Mouse (Mus musculus): ENCODE results near the gene H2al2a.
"Not testable (repeated sequence)": the region's sequence is repeated elsewhere in the genome, so short reads cannot be mapped to it uniquely, and the experiment has no call there.

Gene H2al2a

DNA sequence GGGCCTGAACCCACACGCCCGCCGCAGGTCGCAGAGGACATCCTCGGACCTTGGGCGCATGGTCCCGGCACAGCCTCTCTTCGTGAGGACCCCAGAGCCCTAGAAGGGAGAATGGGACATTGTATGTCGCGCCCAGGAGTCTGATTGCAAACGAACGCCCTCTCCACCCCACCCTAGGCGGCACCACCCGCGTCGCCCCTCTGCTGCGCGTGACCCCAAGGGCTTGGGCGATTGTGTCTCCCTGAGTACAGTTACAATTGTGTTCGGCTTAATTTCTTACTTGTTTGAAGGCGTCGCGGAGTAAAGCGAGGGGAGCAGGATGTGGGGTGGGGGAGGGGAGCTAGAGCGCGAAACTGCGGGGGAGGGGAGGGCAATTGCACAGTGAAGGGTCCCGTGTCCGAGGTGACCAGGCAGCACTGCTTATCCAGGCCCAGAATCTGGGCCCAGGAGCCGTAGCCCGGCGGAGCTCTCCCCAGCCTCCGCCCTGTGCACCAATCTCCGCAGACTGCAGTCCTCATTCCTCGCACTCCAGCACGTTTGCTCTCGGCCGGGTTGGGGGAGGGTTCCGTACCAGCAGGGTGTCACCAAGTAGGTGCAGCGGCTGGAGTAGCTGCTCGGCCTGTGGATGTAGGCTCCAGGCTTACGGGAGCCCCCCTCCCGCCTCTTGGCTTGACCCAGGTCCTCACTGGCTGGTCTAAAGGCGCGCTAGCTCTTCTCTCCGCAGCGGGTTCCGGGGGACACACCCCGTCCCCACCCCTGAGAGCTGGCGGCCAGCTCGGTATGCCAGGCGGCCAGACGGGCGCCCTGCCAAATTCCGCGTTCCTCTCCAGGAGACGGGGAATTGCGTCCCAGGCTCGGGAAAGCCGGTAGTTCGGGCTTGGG lies 31.6 kb upstream of the H2al2a start:
- DNase-seq (ENCODE audit: low read depth, low spot score), result no peak

DNA sequence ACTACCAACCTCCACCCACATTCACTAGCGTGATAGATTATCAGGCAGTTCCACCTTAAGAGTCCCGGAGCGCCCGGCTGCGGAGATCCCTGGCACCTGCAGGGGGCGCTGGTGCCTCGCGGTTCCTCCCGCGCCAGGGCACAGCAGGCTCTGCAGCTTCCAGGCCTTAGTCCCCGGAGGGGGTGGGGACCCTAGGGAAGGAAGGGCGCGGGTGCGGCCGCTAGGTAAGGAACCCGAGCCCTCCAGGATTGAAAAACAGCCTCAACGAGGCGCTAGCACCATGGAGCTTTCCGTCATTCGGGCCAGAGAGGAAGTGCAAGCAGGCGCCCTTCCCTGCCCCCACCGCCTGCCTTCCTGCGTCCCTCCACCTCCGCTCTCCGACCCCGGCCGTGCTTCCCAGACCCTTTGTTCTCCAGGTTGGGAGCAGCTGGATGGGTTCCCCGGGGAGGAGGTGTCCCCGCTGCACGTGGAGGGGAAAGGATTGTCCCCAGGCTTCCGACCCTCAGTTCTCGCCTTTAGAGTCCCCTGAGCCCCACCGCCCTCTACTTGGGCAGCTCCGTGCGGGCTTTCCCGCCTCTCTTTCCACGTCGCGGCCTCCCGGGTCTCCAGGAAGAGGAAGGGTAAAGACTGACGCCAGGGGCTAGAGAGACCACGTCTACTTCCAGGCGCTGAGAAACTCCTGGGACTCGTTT lies 30.8 kb upstream of the H2al2a start:
- DNase-seq (ENCODE audit: low read depth, low spot score), result peak; percentile 91

DNA sequence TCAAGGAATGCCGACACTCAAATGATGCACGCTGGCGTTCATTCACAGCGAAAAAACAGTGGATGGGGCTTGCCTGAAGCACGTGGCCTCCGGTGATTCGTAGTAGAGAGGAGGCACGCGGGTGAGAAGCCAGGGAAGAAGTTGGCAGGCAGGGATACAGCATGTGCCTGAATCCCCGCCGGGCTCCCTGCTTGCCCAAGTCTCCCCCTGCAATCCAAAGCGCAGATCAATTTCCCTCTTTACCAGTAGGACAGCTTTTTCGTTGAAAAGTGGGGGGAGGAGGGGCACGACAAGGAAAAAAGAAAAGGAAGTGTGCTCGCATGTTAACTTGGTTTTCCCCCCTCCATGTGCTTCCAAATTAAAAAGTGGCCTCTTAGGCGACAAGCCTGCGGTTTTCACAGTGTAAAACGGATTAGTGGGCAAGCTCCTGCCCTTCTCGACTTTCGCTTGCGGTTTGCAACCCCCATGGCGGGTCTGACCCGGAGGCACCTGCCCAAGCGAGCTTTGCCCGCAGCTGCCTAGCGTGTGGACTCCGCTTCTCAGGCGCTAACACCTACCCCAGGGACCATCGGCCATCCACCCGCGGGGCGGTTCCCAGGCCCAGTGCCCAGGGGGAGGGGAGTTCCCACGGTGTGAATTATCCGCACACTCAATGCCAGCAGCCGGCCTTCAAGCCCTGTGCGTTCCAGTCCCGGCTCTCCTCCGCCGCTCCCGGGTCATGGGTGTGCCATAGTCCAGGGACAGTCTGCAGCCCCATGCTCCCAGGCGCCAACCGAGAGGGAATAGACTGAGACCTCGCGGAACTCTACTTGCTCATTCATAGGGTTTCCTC lies 29.6 kb upstream of the H2al2a start:
- DNase-seq (ENCODE audit: low read depth, low spot score), result no peak

DNA sequence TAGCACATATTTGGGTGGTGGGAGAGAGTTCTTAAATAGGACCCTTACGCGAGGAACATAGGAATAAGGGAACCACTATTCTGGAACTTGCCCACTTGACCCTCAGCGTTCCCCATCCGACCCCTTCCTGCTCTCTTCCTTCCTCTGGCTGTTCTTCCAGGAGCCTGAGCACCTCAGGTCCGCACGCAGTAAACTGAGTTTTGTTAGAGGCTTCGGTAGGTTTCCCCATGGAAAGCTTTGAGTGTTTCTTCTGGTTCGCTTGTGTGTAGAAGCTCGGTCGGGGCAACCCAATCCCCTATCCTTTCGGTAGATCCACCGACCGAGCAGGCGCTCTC lies 29.0 kb upstream of the H2al2a start:
- DNase-seq (ENCODE audit: low read depth, low spot score), result no peak

DNA sequence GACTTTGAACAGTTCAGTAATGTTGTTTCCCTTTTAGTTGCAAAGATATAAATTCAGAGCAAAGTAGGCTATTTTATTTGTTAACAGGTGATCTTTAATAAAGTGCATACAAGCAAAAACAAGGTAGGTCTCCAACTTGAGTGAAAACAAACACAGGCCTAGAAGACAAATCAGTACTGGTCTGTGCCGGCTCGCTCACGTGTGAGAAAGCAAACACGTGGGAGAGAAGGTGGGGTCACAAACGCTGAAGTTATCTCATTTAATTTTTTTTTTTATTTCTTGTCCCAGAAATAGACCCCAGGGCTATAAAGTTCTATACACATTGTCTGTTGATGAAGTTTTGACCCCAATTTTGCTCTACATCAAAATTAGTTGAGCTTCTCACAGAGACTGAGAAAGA lies 28.4 kb upstream of the H2al2a start:
- no peak for DNase-seq (ENCODE audit: low read depth, low spot score)

DNA sequence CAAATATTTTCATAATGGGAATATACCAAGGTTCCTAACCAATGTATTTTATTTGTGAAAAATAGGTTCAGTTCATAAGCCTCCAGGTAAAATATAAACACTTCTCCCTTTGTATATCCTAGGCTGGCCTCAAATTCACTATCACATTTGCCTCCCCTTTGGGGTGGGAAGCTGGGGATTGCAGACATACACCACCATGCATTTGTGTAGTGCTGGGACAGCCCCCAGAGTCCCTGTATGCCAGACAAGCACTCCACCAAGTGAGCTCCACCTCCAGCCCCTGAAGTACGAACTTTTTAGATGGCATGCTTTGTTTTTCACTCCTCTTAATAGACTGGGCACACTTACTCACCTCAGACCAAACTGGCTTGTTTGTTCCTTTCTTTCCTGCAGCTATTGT lies 26.1 kb upstream of the H2al2a start:
- no peak for DNase-seq (ENCODE audit: low read depth, low spot score)

DNA sequence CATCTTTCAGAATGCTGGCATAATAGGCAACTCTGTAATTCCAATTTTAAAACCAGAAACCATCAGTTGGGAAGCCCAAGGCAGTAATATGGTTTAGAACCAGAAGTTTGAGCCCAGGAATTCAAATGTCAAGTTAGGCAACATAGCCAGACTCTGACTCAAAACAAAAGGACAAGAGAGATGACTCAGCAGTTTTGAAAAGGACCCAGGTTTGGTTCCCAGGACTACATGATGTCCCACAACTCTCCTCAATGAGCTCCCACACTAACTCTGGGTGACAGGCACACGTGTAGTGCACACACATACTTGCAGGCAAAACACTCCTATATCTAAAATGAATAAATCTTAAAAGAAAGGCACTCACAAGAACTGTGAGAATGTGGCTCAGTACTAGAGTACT lies 22.4 kb upstream of the H2al2a start:
- no peak for DNase-seq (ENCODE audit: low read depth, low spot score)

DNA sequence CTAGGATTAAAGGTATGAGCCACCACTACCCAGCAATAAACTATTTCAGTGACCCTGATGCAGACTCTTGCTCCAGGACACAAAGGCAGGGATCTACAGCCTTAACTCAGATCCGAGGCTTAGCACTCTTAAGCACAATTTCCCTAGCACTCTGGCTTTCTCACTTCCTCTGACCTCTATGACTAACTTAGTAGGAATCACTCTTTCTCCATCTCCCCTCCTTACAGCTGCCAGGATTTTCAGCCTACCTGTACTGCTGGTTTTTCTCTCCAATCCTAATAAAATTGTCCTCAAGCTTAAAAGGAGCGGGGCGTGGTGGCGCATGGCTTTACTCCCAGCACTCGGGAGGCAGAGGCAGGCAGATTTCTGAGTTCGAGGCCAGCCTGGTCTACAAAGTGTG lies 20.6 kb upstream of the H2al2a start:
- DNase-seq (ENCODE audit: low read depth, low spot score), result no peak

DNA sequence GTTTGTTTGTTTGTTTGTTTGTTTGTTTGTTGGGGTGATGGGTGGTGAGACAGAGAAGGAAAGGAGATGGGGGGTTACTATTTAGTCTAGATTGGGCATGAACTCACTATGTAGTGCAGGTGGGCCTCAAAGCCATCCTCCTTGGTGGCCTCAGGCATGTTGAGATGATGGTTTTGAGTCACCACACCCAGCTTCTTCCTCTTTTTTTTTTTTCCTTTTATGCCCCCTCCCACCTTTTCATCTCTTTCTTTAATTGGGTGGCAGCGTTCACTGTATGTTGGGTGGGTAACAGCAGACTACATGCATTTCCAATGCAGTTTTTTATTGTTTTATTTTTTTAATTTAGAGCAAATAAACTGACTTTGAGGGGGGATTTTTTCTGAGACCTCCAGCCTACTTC lies 19.9 kb upstream of the H2al2a start:
- no peak for DNase-seq (ENCODE audit: low read depth, low spot score)

DNA sequence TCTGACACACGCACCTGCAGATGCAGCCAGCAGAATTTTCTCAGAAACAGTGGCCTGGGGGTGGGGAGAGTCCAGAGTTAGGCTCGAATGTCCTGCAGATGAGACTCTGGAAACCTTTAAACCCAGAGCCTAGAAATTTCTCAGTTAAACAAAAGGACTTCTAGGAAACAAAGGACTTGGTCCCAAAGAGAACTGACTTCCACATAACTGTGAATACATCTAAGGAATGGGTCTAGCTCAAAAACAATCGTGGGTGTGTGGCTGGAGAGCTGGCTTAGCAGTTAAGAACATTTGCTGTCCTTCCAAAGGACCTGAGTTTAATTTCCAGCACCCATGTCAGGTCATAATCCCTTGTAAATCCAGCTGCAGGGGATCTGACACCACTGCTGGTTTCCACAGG lies 18.8 kb upstream of the H2al2a start:
- DNase-seq (ENCODE audit: low read depth, low spot score), result no peak

DNA sequence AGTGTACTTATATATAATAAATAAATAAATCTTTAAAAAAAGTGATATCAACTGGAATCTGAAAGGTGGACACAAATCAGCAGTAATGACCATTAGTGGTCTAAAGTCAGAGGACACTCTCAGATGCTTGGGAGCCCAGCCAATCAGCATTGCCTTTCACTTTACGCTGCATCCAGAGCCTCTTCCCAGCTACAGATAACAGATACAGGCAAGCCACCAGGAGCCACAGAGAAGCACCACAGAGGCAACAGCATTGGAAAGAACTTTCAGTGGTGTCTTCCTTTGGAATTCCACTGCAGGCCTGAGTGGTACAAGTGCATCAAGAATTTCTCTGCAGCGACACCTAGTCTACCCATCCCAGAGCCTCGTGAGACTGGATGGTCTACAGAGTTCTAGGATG lies 16.1 kb upstream of the H2al2a start:
- DNase-seq (ENCODE audit: low read depth, low spot score), result no peak

DNA sequence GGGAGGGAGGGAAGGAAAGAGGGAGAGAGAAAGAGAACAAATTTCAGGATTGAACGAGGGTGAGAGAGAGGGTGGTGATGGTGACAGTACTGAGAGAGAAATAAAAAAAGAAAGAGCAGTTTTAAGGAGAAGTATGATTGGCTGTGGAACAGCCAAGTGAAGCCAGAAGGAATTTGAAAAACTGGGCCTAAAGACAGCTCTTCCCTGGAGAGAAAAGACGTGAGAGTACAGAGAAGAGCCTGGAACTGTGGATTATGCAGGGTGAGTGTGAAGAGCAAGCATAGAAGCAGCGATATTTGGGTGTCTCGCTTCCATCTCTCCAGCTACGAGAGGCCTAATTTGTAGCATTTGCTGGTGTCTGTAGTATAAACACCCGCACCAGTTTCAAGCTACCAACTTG lies 14.5 kb upstream of the H2al2a start:
- no peak for DNase-seq (ENCODE audit: low read depth, low spot score)

DNA sequence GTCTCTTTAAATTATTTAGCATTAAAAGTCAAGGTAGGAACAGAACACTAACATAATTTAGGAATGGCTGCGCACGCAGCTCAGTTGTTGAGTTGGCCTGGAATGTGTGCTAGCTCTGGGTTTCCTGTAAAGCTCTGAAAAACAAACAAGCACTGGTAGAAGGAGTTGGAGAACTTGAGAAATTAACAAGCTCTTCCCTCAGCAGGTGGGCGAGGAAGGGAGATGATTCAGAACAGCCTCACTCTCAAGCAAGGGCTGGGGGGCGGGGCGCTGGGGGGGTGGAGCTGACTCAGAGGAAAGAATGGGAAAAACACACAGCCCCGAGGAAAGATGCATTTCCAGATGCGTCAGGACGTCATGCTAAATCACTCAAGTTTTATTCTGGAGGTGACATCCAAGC lies 8.4 kb upstream of the H2al2a start:
- no peak for DNase-seq (ENCODE audit: low read depth, low spot score)

DNA sequence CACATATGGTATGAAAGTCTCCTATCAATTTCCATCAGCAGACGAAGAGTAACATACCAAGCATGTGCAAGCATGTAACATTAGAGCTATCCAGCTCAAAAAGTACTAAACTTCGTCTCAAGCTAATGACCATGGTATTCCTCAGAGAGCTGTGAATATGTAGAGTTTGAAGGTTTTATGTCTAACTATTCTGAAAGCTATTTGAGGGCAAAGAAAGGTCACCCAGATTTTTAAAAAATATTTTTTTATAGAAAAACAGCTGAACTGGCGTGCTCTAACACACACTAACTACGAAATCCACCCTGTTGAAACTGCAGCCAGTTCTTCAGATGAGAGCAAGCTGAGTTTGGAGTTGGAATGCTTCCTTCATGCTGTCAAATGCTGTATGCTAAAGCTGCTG lies 7.5 kb upstream of the H2al2a start:
- DNase-seq (ENCODE audit: low read depth, low spot score), result no peak

DNA sequence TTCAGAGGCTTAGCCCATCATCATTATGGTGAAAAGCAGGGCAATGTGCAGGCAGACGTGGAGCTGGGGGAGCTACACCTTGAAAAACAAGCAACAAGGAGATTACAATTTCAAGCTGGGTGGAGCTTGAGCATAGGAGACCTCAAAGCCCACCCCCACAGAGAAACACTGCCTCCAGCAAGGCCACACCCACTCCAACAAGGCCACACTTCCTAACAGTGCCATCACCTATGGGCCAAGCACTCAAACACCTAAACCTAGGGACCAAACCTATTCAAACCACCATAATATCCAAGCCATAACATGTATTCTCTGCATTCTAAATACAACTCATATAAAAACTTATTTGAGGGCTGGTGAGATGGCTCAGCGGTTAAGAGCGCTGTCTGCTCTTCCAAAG lies 5.5 kb upstream of the H2al2a start:
- DNase-seq (ENCODE audit: low read depth, low spot score), result no peak

DNA sequence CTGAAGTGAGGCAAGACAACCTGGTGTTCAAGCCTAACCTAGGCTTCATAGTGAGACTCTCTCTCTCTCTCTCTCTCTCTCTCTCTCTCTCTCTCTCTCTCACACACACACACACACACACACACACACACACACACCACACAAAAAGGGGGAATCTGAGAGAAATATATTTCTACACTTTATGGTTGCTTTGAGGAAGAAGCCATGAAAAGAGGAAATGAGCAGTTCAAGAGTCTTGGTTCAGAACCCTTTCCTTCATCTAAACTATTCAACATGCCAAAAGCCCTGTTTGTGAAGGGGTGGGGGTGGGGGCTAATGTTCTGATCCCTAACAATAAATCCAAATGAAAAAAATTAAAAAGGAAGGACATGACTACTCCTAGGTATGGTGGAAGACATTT lies 7.2 kb downstream of the H2al2a start:
- DNase-seq (ENCODE audit: low read depth, low spot score), result no peak

DNA sequence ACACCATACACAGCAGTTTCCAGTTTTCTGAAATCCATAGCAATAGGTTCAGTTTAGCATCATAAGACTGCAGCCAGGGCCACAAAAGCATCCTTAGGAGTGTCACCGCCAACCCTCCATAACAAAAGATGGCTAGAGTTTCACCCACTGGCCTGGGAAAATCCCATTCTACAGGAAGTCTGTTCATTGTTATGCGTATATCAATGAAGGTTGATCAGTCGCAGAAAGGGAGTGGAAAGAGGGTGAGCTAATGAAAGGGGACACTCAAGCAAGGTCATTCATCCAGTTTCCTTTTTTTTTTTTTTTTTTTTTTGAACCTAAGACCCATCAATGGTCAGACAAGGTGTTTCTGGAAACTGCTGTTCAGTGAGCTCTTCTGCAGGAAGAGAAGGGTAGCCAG lies 7.6 kb downstream of the H2al2a start:
- DNase-seq (ENCODE audit: low read depth, low spot score), result no peak

DNA sequence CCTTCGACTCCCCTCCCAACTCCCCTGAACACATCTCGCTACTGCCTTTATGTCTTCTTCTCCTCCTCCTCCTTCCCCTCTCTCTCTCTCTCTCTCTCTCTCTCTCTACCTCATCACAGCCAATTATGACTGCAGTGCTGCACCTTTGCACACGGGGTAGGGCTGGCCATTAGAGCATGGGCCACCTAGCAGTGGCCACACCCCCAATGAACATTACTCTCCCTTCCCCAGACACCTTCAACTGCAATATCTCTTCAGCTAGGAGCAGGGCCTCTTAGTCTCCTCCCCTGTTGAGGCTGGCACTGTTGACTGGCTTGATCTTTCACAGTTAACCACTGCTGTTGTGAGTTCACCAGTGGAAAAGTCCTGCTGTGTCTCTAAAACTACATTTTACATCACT lies 10.1 kb downstream of the H2al2a start:
- DNase-seq (ENCODE audit: low read depth, low spot score), result no peak

DNA sequence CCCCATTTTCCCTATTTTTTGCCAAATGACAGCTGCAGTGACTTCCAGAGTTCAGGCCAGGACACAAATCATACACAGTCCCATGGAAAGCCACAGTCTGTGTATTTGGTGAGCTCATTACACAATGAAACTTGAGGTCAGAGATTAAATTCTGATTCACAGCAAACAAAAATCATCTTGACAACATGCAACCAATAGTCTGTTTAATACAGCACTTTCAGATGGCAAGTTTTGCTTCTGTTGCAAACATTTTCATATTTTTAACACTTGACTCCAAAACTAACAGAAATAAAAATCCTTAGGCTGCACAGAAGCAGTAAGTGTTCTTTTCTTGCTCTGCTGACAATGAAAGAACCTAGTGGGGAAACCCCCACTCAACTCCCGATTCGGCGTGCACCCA lies 12.0 kb downstream of the H2al2a start:
- DNase-seq (ENCODE audit: low read depth, low spot score), result no peak

DNA sequence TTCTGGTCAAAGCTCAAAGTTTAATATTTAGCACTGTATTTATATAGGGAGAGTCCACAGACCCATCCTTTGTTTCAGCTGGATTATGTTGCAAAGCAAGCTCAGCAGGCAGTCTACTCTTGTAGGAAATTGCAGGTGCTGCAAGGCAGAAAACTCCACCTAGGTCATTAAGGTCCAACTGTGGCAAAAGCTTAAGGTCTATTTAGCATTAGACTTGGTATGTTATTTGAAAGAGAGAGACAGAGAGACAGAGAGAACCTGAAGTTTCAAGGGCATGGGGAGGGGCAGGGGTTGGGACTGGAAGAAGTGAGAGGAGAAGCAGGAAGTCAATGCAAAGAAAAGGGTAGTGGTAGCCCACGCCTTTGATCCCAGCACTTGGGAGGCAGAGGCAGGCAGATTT lies 14.0 kb downstream of the H2al2a start:
- DNase-seq (ENCODE audit: low read depth, low spot score), result no peak

DNA sequence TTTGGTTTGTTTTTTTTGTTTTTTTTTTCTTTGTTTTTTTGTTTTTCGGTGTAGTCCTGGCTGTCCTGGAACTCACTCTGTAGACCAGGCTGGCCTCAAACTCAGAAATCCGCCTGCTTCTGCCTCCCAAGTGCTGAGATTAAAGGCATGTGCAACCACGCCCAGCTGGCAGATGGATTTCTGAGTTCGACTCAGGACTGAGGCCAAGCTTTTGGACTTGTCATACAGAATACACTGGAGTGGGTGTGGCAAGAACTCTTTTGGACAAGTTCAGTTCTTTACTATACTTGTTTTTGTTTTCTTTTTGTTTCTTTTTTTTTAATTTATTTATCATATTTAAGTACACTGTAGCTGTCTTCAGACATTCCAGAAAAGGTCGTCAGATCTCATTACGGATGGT lies 18.1 kb downstream of the H2al2a start:
- DNase-seq (ENCODE audit: low read depth, low spot score), result no peak

DNA sequence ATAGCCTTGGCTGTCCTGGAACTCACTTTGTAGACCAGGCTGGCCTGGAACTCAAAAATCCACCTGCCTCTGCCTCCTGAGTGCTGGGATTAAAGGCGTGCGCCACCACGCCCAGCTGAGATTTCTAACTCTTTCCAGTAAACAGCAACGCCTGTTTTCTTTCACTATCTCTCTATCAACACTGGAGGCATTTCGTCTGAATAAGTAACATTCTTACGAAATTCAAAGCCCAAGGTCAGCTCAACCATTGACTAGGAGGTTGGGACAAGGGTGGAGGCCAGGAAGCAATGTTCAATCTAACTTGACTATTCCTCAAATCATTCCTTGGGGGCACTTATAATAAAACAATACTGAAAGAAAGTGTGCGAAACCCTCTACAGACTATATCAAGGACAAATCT lies 18.5 kb downstream of the H2al2a start:
- DNase-seq (ENCODE audit: low read depth, low spot score), result not testable (repeated sequence)

DNA sequence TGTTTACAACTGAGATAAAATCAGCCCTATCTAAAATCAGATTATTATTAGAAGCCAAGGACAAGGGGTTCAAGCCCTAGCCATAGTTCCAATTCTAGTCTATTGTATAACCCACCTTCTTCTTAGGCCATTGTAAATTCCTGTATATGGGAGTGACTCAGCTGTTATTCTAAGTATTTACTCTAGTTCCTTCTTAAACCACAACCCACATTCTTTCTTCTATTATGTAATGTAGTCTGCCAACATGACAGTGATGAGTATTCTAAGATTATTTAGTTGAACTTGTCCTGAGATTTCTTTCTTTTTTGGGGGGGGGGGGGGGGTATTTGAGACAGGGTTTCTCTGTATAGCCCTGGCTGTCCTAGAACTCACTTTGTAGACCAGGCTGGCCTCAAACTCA lies 19.1 kb downstream of the H2al2a start:
- DNase-seq (ENCODE audit: low read depth, low spot score), result not testable (repeated sequence)

Measured in retina, postnatal 7 days (tissue).